Mouse (Mus musculus) colon, adult 2 months (tissue): ENCODE measurements around the gene Traf2. TPM values are rescaled to one million over a fixed set of nuclear protein-coding genes. Genes with fewer than 3 reads are reported as not detected.

Experiments used
- polyA plus RNA-seq: library from polyadenylated mRNA; depleted of rRNA; stranded (reverse); fragments of >200 nt; gene quantifications from 2 replicates; pipeline ENCODE4 v1.2.3, GENCODE M21; 2012; rRNA removed

Gene Traf2
- polyA plus RNA-seq = 13.4 and 15.1 TPM in 2 replicates

DNA sequence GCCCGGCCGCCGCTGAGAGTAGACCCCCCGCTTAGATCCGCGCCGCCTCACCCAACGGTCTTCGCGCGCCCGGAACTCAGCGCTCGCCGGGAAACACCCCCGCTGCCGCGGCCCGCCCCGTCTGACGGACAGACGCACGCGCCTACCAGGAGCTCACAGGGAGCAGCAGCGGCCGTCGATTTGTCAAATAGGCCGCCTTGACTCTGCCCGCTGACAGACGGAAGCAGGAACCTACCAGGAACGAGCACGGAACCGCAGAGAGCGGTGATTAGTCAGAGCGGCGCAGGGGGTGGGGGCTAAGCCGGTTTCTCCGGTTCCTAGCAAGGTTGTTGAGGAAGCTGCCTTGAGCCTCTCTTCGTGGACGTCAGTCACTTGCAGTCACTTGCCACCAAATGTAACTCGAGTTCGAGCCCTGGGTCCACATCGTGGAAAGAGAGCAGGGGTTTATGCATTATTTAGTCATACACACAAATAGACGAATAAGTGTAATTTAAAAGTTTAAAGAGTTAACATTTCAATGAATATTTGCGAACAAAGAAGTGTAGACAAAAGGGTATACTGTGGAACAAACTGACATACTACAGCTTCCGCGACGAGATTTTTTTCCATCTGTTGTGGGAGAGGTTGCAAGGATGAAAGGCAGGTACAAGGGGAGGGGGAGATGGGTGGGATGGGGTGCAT lies at the start of gene Traf2:
TSS of gene Traf2 (minus strand) at position 130 of the 681 bp plus-strand sequence.

DNA sequence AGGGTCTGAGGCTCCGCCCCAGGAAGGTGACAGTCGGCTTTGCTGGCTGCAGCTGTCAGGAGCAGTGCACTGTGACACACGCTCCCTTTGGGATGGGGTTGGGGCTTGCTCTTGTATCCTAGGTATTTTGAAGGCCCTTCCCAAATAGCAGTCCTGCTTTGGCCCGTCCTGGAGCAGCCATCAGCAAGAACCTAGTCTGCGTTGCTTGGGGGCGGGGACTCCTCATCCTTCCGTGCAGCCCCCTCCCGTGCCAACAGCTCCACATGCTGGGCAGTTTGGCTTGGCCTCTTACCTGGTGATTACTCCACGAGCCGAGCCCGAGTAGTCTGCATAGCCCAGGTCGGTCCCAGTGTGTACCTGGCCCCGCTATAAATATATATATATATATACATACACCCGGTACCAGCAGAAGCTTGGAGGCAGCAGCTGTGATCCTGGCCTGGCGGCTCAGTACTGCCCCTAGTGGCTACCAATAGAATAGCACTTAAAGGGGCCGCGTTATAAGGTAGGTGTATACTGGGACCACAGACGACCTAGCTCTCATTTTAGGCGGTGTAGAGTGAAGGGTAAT lies 34.6 kb upstream of the Traf2 start, which contains the start of gene Ajm1:
TSS of gene Ajm1 (minus strand) at position 464 of the 571 bp plus-strand sequence.

DNA sequence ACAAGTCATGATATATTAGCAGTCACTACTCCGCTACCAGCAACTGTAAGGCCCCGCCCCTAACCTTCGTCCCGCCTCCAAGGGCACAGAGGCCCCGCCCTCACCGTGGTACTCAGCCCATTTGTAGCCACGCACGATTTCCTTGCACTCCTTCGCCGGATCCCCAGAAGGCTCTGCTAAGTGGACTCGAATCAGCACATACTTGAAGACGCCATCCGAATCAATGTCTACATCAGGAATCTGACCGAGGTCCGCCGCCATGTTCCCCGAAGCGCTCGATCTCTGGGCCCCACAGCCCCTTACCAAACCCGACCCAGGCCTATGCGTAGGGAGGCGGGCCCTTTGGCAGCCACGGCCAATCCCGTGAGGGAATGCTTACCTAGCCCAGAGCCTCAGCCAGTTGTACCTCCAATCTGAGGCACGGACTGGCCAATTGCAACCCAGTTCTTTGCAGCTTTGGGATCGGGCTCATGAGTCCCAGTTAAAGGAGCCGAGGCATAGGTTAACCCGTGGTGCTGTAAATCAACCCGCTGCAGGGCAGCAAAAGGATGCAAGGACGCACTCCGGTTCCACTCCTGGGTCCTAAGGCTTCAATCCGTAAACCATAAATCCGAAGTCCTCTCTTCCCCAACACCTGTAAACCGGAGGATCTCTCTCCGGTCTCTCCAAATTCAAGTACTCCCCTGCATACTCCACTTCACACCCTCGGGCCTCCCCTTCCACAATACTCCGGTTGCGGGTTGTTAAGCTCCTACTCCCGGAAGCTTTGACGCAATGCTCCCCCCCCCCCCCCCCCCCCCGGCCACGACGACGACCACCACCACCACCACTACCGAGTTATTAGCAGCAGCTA lies 28.1 kb upstream of the Traf2 start, which contains the start of the genes Mamdc4 and Phpt1:
TSS of gene Mamdc4 (minus strand) at position 267 of the 853 bp plus-strand sequence.
TSS of gene Phpt1 (minus strand) at position 646 of the 853 bp plus-strand sequence.

DNA sequence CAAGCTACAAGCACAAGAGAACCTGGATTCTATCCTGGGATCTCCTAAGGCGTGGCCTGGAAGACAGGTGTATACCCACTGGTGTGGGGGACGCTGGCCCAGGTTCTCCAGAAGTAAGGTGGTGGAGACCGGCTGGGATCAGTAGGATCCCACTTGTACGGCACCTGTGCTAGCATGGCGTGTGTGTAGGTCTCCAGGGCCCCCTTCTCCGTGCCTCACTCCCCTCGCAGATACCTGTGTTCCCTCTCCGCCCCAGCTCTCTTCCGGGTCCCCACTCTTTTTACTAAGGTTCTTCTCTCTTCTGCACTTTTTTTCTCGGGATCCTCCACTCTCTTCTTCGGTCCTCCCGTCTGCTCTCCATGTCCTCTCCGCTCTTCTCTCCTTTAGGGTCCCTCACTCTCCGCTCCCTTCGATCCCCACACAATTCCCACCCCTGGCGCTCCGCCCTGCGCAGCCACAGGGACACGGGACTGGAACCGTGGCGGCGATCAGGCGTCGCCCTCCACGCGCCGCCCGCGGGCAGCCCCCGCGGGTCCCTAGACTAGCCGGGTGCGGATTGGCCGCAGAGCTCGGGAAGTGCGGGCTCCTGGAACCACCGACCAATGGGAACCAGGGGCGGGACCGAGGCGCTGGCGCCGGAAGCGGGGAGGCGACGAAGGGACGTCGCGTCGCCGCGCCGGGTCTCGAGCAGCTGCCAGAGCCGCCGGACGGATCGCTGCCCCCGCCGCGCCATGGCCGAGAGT lies 10.7 kb upstream of the Traf2 start, which contains the start of gene Edf1:
TSS of gene Edf1 (plus strand) at position 627 of the 743 bp plus-strand sequence.

DNA sequence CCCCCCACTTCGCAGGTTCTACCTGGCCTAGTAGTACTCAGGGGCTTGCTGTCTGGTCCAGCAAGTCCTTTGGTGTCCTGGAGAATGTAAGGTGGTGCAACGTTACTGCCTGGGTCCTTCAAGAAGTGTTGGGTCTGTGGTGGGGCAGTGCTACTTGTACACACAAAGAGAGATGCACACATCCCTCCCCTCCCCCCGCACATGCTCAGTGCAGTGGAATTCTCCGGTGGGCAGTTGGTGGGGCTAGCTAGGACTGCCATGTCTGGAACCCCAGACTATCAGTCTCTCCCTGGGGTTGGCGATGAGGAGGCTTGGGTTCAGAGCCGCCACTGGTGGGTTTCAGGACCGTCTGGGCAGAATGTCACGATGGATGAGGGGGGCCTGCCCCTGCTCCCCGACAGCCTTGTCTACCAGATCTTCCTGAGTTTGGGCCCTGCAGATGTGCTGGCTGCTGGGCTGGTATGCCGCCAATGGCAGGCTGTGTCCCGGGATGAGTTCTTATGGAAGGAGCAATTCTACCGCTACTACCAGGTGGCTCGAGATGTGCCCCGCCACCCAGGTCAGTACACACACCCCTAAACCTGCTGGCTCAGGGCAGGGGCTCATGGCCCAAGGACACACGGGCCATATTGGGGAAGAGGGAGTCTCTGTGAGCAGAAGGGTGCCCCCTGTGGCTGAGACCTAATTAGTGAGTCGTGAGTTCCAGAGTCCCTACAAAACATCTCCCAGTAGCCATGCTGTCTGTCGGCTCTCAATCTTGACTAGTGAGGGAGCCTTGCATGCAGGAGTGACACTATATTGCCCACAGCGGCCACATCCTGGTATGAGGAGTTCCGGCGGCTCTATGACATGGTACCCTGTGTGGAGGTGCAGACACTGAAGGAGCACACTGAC lies 44.9 kb downstream of the Traf2 start, which contains the start of gene C8g:
TSS of gene C8g (minus strand) at position 127 of the 894 bp plus-strand sequence.

GRCm38 (mm10) chr2:25500576-25501405 lies 45.9 kb downstream of the Traf2 start, which contains the start of gene Fbxw5:
Fbxw5 (plus strand) TSS chr2:25500750.

GRCm38 (mm10) chr2:25493476-25493961 lies 53.2 kb downstream of the Traf2 start, which contains the start of gene Lcn12:
Lcn12 (minus strand) TSS chr2:25493911.

DNA sequence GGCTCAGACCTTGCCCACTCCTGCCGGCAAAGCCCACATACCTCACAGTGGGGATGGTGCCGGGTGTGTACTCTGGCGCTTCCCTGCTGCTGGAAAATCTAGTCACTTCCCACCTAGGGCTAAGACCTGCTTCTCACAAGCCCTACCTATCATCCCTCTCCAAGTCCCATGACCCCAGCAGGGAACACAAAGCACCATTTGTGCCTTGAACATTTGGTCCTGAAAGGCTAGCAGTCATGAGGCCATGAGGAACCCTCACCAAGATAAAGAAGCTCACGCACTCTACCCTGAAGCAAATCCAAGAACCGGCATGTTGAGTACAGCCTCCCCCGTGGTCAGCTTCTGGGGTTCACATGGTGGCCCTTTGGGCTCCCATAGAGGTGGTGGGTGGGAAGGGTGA lies 76.8 kb downstream of the Traf2 start, which contains the start of gene Ptgds:
TSS of gene Ptgds (minus strand) at position 78 of the 400 bp plus-strand sequence.

Other genes starting within 250 kb of the Traf2 start
- 1.5 TPM in 2 replicates for gene Grin1, start 227.8 kb downstream of the Traf2 start, polyA plus RNA-seq
- 15.6 and 17.3 TPM in 2 replicates for gene Man1b1, start 214.6 kb downstream of the Traf2 start, polyA plus RNA-seq
- 37.3 and 38.5 TPM in 2 replicates for gene Dpp7, start 190.6 kb downstream of the Traf2 start, polyA plus RNA-seq
- gene Uap1l1, start 181.3 kb downstream of the Traf2 start, polyA plus RNA-seq = 53.2 and 76.3 TPM in 2 replicates
- 24.4 and 27.1 TPM in 2 replicates for gene Sapcd2, start 174.6 kb downstream of the Traf2 start, polyA plus RNA-seq
- gene Entpd2, start 151.1 kb downstream of the Traf2 start, polyA plus RNA-seq = 66.7 and 73.6 TPM in 2 replicates
- 246 and 266 TPM in 2 replicates for gene Npdc1, start 147.6 kb downstream of the Traf2 start, polyA plus RNA-seq
- gene Fut7, start 123.7 kb downstream of the Traf2 start, polyA plus RNA-seq = 0.19 and 0.25 TPM in 2 replicates
- gene Abca2, start 118.2 kb downstream of the Traf2 start, polyA plus RNA-seq = 19.3 and 24.9 TPM in 2 replicates
- gene Clic3, start 90.1 kb downstream of the Traf2 start, polyA plus RNA-seq = 1.6 and 2.1 TPM in 2 replicates
- 66.2 and 79.3 TPM in 2 replicates for gene Paxx, start 85.8 kb downstream of the Traf2 start, polyA plus RNA-seq
- 0.21 and 0.37 TPM in 2 replicates for gene Ptgds, start 76.9 kb downstream of the Traf2 start, polyA plus RNA-seq
- not detected in 2 replicates for gene Lcn12, start 53.0 kb downstream of the Traf2 start, polyA plus RNA-seq
- 23.6 and 29.7 TPM in 2 replicates for gene Fbxw5, start 46.2 kb downstream of the Traf2 start, polyA plus RNA-seq
- gene C8g, start 45.2 kb downstream of the Traf2 start, polyA plus RNA-seq = 1.7 and 2.4 TPM in 2 replicates
- 208 and 259 TPM in 2 replicates for gene Edf1, start 10.9 kb upstream of the Traf2 start, polyA plus RNA-seq
- gene Mamdc4, start 27.9 kb upstream of the Traf2 start, polyA plus RNA-seq = 3.1 and 10.3 TPM in 2 replicates
- 20.9 and 24.9 TPM in 2 replicates for gene Phpt1, start 28.3 kb upstream of the Traf2 start, polyA plus RNA-seq
- gene Ajm1, start 34.8 kb upstream of the Traf2 start, polyA plus RNA-seq = 2.2 and 2.4 TPM in 2 replicates
- 64.1 and 64.2 TPM in 2 replicates for gene Rabl6, start 61.6 kb upstream of the Traf2 start, polyA plus RNA-seq
- gene Ccdc183, start 70.7 kb upstream of the Traf2 start, polyA plus RNA-seq = 0.07 TPM in 2 replicates
- 20.6 and 23.5 TPM in 2 replicates for gene Tmem141, start 75.1 kb upstream of the Traf2 start, polyA plus RNA-seq
- gene Fcna, start 81.1 kb upstream of the Traf2 start, polyA plus RNA-seq = 9.5 and 10.1 TPM in 2 replicates
- gene Lcn8, start 106.2 kb upstream of the Traf2 start, polyA plus RNA-seq = not detected in 2 replicates
- not detected in 2 replicates for gene Lcn5, start 111.0 kb upstream of the Traf2 start, polyA plus RNA-seq
- gene Lcn6, start 129.8 kb upstream of the Traf2 start, polyA plus RNA-seq = not detected in 2 replicates
- not detected in 2 replicates for gene Lcn10, start 135.8 kb upstream of the Traf2 start, polyA plus RNA-seq
- not detected in 2 replicates for gene Obp2a, start 153.1 kb upstream of the Traf2 start, polyA plus RNA-seq
- gene Bmyc, start 159.8 kb upstream of the Traf2 start, polyA plus RNA-seq = 43.1 and 46.6 TPM in 2 replicates
- gene Obp2b, start 190.1 kb upstream of the Traf2 start, polyA plus RNA-seq = not detected in 2 replicates
- gene Lcn3, start 218.6 kb upstream of the Traf2 start, polyA plus RNA-seq = not detected in 2 replicates
- gene Lcn11, start 230.1 kb upstream of the Traf2 start, polyA plus RNA-seq = not detected in 2 replicates
- gene Gm13539, start 235.3 kb upstream of the Traf2 start, polyA plus RNA-seq = not detected in 2 replicates